Mouse (Mus musculus): ENCODE results near the gene Hivep1. TPM values are rescaled to one million over a fixed set of nuclear protein-coding genes. Genes with fewer than 3 reads are reported as not detected.

The Hivep1 gene
- total RNA-seq, 2 experiments from 2014 or later, result 23.4 to 27.7 TPM

DNA sequence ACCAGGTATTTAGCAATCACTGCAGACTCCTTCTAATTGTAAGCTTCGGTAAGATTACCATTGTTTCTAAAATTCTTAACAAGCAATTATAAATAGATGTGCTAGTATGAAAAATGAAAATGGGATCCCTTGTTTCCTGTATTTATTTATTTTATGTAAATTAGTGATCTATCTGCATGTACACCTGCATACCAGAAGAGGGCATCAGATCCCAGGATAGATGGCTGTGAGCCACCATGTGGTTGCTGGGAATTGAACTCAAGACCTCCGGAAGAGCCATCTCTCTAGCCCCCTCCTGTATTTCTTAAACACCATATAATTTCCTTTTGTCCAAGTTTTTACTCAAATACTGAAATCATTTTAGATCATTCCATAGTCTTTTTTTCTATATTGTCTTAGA lies 145.8 kb downstream of the Hivep1 start:
- DNase-seq (ENCODE audit: low spot score in 2 of 2), result no peak

DNA sequence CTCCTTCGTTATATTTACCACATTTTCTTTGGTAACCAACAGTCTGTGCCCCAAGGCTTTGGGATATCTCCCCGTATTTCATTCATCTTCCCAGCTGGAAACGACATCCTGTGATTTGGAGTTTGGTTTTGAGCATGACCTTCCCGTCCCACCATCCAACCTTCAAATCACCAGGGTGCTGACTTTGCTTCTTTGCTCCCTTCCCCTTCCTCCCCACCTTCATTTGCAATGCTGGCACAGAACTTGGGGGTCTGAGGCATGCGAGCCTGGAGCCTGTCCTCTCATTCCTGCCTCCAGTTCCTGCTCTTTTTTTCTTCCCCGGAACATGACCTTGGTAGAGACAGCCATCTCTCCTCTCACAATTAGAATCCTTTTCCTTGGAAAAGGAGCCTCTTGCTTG lies 161.7 kb downstream of the Hivep1 start:
- DNase-seq (ENCODE audit: low spot score in 2 of 2), result no peak

DNA sequence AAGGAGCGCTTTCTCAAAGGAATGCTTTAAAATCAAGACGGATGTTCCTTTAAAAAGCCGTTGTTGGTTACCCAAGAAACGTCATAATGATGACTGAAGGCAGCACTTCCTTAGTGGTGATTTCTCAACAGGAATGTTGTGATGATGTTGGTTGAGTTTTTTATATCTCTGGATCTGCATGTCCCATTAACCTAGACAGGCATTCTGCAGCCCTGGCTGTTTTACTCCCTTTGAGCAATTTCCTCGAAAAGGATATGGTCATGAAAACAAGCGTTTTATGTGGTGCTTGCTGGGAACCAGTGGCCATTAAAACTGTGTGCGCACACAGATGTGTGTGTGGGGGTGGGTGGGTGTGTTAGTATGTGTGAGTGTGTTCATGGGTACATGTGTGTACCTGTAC lies 170.6 kb downstream of the Hivep1 start:
- no peak for DNase-seq (ENCODE audit: low spot score in 2 of 2)

DNA sequence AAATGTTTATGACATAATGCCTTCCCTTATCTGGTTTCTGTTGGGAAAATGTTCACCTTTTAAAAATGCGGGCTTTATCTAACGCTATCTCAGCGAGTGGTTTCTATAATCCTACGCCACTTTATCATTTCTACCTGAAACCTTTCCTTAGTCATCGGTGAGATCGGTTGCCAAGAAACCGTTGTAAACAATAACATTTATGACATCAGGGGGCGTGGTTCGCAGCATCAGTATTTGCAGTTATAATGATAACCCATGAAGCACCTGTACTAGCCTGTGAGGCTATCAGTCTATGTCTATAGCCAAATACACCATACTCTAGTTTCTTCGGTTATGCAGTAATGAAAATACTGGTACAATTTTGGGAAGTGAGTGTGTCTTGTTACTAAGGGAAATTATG lies 177.0 kb downstream of the Hivep1 start:
- no peak for DNase-seq (ENCODE audit: low spot score in 2 of 2)

DNA sequence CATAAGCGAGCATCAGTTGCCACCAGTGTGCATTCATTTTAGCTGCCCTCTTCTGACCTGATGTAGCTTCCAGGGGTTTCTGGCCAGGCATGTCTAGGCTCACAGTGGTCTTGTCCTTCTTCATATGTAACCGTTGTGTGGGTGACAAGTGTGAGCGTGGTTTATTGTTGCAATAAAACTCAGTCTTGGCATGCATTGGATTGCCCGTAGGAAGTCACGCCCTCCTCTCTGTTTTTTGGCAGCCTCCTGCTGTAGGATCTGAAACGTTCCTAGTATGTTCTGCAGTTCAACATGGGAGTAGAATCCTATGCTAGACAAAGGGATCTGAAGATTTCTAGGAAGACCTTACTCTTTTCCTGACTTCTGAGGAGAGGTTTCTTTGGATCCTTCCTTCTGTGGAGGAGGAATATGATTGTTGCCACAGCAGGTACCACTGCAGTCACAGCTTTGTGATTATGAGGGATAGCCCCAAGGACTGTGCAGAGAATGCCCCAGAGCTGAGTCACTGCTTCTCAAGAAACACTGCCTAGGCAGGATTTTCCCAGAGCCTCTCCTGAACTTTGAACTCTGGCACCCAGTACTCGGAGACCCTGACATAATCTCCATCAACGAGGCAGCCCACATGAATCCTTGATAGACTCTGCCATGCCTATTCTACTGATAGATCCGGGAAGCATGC lies 182.1 kb downstream of the Hivep1 start:
- no peak for DNase-seq (ENCODE audit: low spot score in 2 of 2)

DNA sequence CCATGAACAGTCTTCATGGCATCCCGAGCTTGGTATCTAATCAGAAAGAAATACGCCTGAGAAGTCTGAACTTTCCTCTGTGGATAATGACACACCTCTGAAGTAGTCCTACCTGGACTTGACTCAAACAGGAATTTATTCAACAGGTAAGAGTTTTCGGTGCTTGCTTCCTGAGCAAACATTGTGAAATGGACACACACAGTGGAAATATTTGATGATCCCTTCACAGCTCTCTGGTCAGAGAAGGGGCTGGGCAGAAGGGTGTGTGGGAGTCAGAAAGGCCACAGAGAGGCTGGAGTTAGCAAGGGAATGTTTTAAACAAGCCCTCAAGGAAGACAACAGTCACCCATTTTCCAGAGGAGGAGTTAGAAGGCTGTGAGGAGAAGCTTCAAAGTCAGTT lies 186.7 kb downstream of the Hivep1 start:
- no peak for DNase-seq (ENCODE audit: low spot score in 2 of 2)

DNA sequence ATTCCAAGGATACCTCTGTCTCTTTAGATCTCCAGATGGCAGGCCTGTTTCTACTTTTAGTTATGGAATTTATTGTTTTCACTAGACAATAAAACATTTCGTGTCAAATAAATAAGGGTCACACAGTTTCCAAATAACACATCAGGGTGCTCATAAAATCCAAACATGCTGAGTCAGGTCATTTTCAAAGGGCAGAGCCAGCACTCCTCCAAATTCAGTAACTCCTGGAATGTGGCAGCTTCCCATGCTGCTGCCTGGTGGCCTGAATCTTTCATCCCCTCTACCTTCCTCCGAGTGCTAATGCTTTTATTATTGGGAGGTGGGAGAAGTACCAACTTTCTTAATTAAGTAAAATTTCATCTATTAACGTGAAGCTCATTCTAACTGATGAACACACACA lies 190.3 kb downstream of the Hivep1 start:
- DNase-seq (ENCODE audit: low spot score in 2 of 2), result no peak

Other genes starting within 250 kb of the Hivep1 start
- under 1 TPM in 1 of 2 experiments, not detected in 1; 0.40 TPM for gene Adtrp, start 204.3 kb upstream of the Hivep1 start, total RNA-seq (2021)
- 1 to 10 TPM; 2.1 to 3.1 TPM for gene Edn1, start 249.5 kb downstream of the Hivep1 start, total RNA-seq (2021)